Mouse (Mus musculus) heart, embryonic 16.5 days (tissue): ENCODE results near the gene Slc6a21. TPM values are rescaled to one million over a fixed set of nuclear protein-coding genes. Genes with fewer than 3 reads are reported as not detected.

Experiments
- ATAC-seq: fragments of 200-750 bp; cut with Nextera tagmentation; replicated peaks from 2 replicates; pipeline ENCODE4 v1.8.0; 2017; ENCODE audit warnings: moderate number of reproducible peaks; ENCODE audit not compliant: insufficient read depth, low FRiP score; ENCODE audit errors: extremely low read depth
- H3K27ac ChIP-seq: fragments of 300-500 bp; sonication (generic); 2 replicates; pipeline ENCODE4 v1.5.1; 2014; ENCODE audit warnings: mild to moderate bottlenecking, low read length, control low read depth, moderate library complexity
- H3K27me3 ChIP-seq: fragments of 300-500 bp; sonication (generic); 2 replicates; pipeline ENCODE4 v1.6.1; 2014; ENCODE audit warnings: low read length, mixed read lengths; ENCODE audit not compliant: control insufficient read depth, insufficient read depth
- H3K36me3 ChIP-seq: fragments of 300-500 bp; sonication (generic); 2 replicates; pipeline ENCODE4 v1.6.1; 2014; ENCODE audit not compliant: control insufficient read depth, insufficient read depth
- H3K4me1 ChIP-seq: fragments of 300-500 bp; sonication (generic); 2 replicates; pipeline ENCODE4 v1.6.1; 2014; ENCODE audit warnings: low read length, mixed read lengths; ENCODE audit not compliant: control insufficient read depth, insufficient read depth
- H3K4me2 ChIP-seq: fragments of 300-500 bp; sonication (generic); 2 replicates; pipeline ENCODE4 v1.6.1; 2014; ENCODE audit warnings: low read depth, mild to moderate bottlenecking, control low read depth, low read length
- H3K4me3 ChIP-seq: fragments of 300-500 bp; sonication (generic); 2 replicates; pipeline ENCODE4 v1.5.1; 2014; ENCODE audit warnings: mild to moderate bottlenecking, control low read depth, low read length
- H3K9ac ChIP-seq: fragments of 300-500 bp; sonication (generic); 2 replicates; pipeline ENCODE4 v1.6.1; 2014; ENCODE audit warnings: low read length, control low read depth
- H3K9me3 ChIP-seq: fragments of 300-500 bp; sonication (generic); replicated peaks from 2 replicates; pipeline ENCODE4 v1.6.1; 2016; ENCODE audit warnings: low read length; ENCODE audit not compliant: control insufficient read depth
- WGBS: fragments of 180-500 bp; shearing (Covaris S2); extraction: QIAGEN DNeasy Blood & Tissue Kit; methylation state at CpG from one replicate; pipeline ENCODE4 v1.1.7; 2014; 5-methylcytosine and 5-hydroxymethylcytosine counted together
- polyA plus RNA-seq: library from polyadenylated mRNA; unstranded; fragments of >200 nt; fragmentation: Nextera tagmentation; extraction: Ambion mirVana; gene quantifications from 2 replicates; pipeline ENCODE4 v1.2.1, GENCODE M21; 2015

The Slc6a21 gene
- polyA plus RNA-seq, 1 experiment from 2014 or later, result not detected

GRCm38 (mm10) chr7:45336319-45336718 lies 59.0 kb downstream of the Slc6a21 start:
- no peaks in the 10 kb centered on the region for H3K27me3 ChIP-seq
- H3K4me1 ChIP-seq, result peaks cover 63% of the 10 kb centered on the region
- H3K27ac ChIP-seq, result no peak overlapping the region
- H3K4me2 ChIP-seq, result no peak overlapping the region
- H3K9ac ChIP-seq, result no peak overlapping the region
- WGBS, result 81% methylated on average over 4 of the region's 4 CpGs
- no peaks in the 10 kb centered on the region for H3K9me3 ChIP-seq
- ATAC-seq, result no peak
- H3K36me3 ChIP-seq, result no peaks in the 10 kb centered on the region
- H3K4me3 ChIP-seq, result no peak overlapping the region

GRCm38 (mm10) chr7:45337469-45337868 lies 60.2 kb downstream of the Slc6a21 start:
- H3K4me1 ChIP-seq, result peaks cover 62% of the 10 kb centered on the region
- no peak overlapping the region for H3K27ac ChIP-seq
- H3K27me3 ChIP-seq, result no peaks in the 10 kb centered on the region

GRCm38 (mm10) chr7:45338161-45338911 lies 61.0 kb downstream of the Slc6a21 start:
- H3K9ac ChIP-seq, result no peak overlapping the region
- no peak overlapping the region for H3K27ac ChIP-seq
- peak overlapping the region; percentile 85 for H3K4me2 ChIP-seq
- H3K9me3 ChIP-seq, result no peaks in the 10 kb centered on the region
- H3K4me1 ChIP-seq, result peaks cover 56% of the 10 kb centered on the region
- peak overlapping the region; percentile 67 for H3K4me3 ChIP-seq
- 6% methylated on average over 14 of the region's 14 CpGs for WGBS
- H3K36me3 ChIP-seq, result no peaks in the 10 kb centered on the region
- ATAC-seq, result no peak
- no peaks in the 10 kb centered on the region for H3K27me3 ChIP-seq

More at GRCm38 (mm10) chr7:45337469-45337868, 60.2 kb downstream of the Slc6a21 start:
- Histone ChIP-seq H3K4me3 (peak overlapping the region; percentile 40), H3K4me2 (peak overlapping the region; percentile 85), H3K9me3 (no peaks in the 10 kb centered on the region), H3K9ac (peak overlapping the region; percentile 59), H3K36me3 (no peaks in the 10 kb centered on the region)
- ATAC-seq, result no peak
- WGBS, result 14% methylated on average over 4 of the region's 4 CpGs

Other genes with a start within 250 kb of the Slc6a21 start
- 5.6 and 7.3 TPM in 2 replicates for gene Prr12, start 224.6 kb upstream of the Slc6a21 start, polyA plus RNA-seq
- 53.8 and 55.9 TPM in 2 replicates for gene Nosip, start 215.1 kb upstream of the Slc6a21 start, polyA plus RNA-seq
- 12.9 and 16.6 TPM in 2 replicates for gene Prrg2, start 214.8 kb upstream of the Slc6a21 start, polyA plus RNA-seq
- 207 and 214 TPM in 2 replicates for gene Rcn3, start 185.3 kb upstream of the Slc6a21 start, polyA plus RNA-seq
- gene Fcgrt, start 173.7 kb upstream of the Slc6a21 start, polyA plus RNA-seq, result 56.8 and 58.2 TPM in 2 replicates
- gene Rps11, start 153.1 kb upstream of the Slc6a21 start, polyA plus RNA-seq, result 809 and 812 TPM in 2 replicates
- 684 and 727 TPM in 2 replicates for gene Rpl13a, start 148.8 kb upstream of the Slc6a21 start, polyA plus RNA-seq
- gene Gm45713, start 141.3 kb upstream of the Slc6a21 start, polyA plus RNA-seq, result 0.34 TPM in 1 of 2 replicates, not detected in the other
- 2.3 and 2.8 TPM in 2 replicates for gene Flt3l, start 141.1 kb upstream of the Slc6a21 start, polyA plus RNA-seq
- gene Pih1d1, start 123.2 kb upstream of the Slc6a21 start, polyA plus RNA-seq, result 76.8 and 82.5 TPM in 2 replicates
- 33.9 and 38.2 TPM in 2 replicates for gene Aldh16a1, start 122.9 kb upstream of the Slc6a21 start, polyA plus RNA-seq
- 3.6 and 4.7 TPM in 2 replicates for gene Slc17a7, start 113.6 kb upstream of the Slc6a21 start, polyA plus RNA-seq
- not detected in 2 replicates for gene Gfy, start 97.9 kb upstream of the Slc6a21 start, polyA plus RNA-seq
- gene Pth2, start 96.5 kb upstream of the Slc6a21 start, polyA plus RNA-seq, result 0.42 TPM in 1 of 2 replicates, not detected in the other
- 0.58 and 0.75 TPM in 2 replicates for gene Ccdc155, start 72.6 kb upstream of the Slc6a21 start, polyA plus RNA-seq
- gene Dkkl1, start 65.4 kb upstream of the Slc6a21 start, polyA plus RNA-seq, result 1.2 and 1.4 TPM in 2 replicates
- gene Tead2, start 61.8 kb upstream of the Slc6a21 start, polyA plus RNA-seq, result 88.0 and 92.4 TPM in 2 replicates
- gene Cd37, start 38.4 kb upstream of the Slc6a21 start, polyA plus RNA-seq, result 5.0 and 9.2 TPM in 2 replicates
- 0.09 TPM in 1 of 2 replicates, not detected in the other for gene Slc6a16, start 36.4 kb upstream of the Slc6a21 start, polyA plus RNA-seq
- 12.4 and 18.0 TPM in 2 replicates for gene Trpm4, start 56.3 kb downstream of the Slc6a21 start, polyA plus RNA-seq
- gene Hrc, start 57.8 kb downstream of the Slc6a21 start, polyA plus RNA-seq, result 26.6 and 28.7 TPM in 2 replicates
- 1.5 TPM in 2 replicates for gene Ppfia3, start 89.5 kb downstream of the Slc6a21 start, polyA plus RNA-seq
- 0.81 and 0.91 TPM in 2 replicates for gene Lin7b, start 93.1 kb downstream of the Slc6a21 start, polyA plus RNA-seq
- 145 and 161 TPM in 2 replicates for gene Snrnp70, start 118.2 kb downstream of the Slc6a21 start, polyA plus RNA-seq
- gene Kcna7, start 128.1 kb downstream of the Slc6a21 start, polyA plus RNA-seq, result 0.25 and 0.27 TPM in 2 replicates
- gene Ntf5, start 136.2 kb downstream of the Slc6a21 start, polyA plus RNA-seq, result 0.91 and 1.1 TPM in 2 replicates
- gene Lhb, start 143.3 kb downstream of the Slc6a21 start, polyA plus RNA-seq, result 0.46 and 0.51 TPM in 2 replicates
- 136 and 141 TPM in 2 replicates for gene Gys1, start 157.3 kb downstream of the Slc6a21 start, polyA plus RNA-seq
- gene Ruvbl2, start 160.6 kb downstream of the Slc6a21 start, polyA plus RNA-seq, result 85.1 and 88.3 TPM in 2 replicates
- 3,045 and 3,399 TPM in 2 replicates for gene Ftl1, start 182.4 kb downstream of the Slc6a21 start, polyA plus RNA-seq
- 104 and 107 TPM in 2 replicates for gene Bax, start 189.4 kb downstream of the Slc6a21 start, polyA plus RNA-seq
- gene Tulp2, start 204.4 kb downstream of the Slc6a21 start, polyA plus RNA-seq, result 0.35 and 0.71 TPM in 2 replicates
- not detected in 2 replicates for gene Gm45808, start 209.3 kb downstream of the Slc6a21 start, polyA plus RNA-seq
- gene Dhdh, start 211.3 kb downstream of the Slc6a21 start, polyA plus RNA-seq, result 3.4 TPM in 2 replicates
- 156 and 160 TPM in 2 replicates for gene Nucb1, start 232.9 kb downstream of the Slc6a21 start, polyA plus RNA-seq
- gene Ppp1r15a, start 248.8 kb downstream of the Slc6a21 start, polyA plus RNA-seq, result 25.0 and 27.1 TPM in 2 replicates
- gene Plekha4, start 248.8 kb downstream of the Slc6a21 start, polyA plus RNA-seq, result 1.3 and 1.8 TPM in 2 replicates